Mouse (Mus musculus) urinary bladder, postnatal 25 days (tissue): Measurements from ENCODE around the gene Parvg.

Experiments
- DNase-seq: peaks from one replicate; pipeline ENCODE4 v3.0.0; 2022; ENCODE audit warnings: low spot score

The Parvg gene

GRCm38 (mm10) chr15:84305333-84305732 is 18.5 kb upstream of the Parvg start:
- no peak for DNase-seq

- DNase-seq, result no peak
These were observed 13.6 kb upstream of the Parvg start for GRCm38 (mm10) chr15:84310271-84310670.

GRCm38 (mm10) chr15:84311295-84312085 is 12.3 kb upstream of the Parvg start:
- DNase-seq, result no peak

- no peak for DNase-seq
These were observed 10.8 kb upstream of the Parvg start for GRCm38 (mm10) chr15:84312878-84313565.

GRCm38 (mm10) chr15:84313566-84313878 is 10.3 kb upstream of the Parvg start:
- DNase-seq, result no peak

GRCm38 (mm10) chr15:84314420-84315080 is 9.3 kb upstream of the Parvg start:
- no peak for DNase-seq

GRCm38 (mm10) chr15:84315276-84316046 is 8.4 kb upstream of the Parvg start:
- DNase-seq, result no peak

GRCm38 (mm10) chr15:84319393-84319792 is 4.4 kb upstream of the Parvg start:
- DNase-seq, result no peak

- DNase-seq, result no peak
These were observed 2.2 kb upstream of the Parvg start for GRCm38 (mm10) chr15:84321544-84322174.

- DNase-seq, result no peak
These were observed 1.2 kb downstream of the Parvg start for GRCm38 (mm10) chr15:84324870-84325553.

- DNase-seq, result no peak
These were observed 1.9 kb downstream of the Parvg start for GRCm38 (mm10) chr15:84325736-84326135.

GRCm38 (mm10) chr15:84328870-84329269 is 5.0 kb downstream of the Parvg start:
- no peak for DNase-seq

- DNase-seq, result no peak
These were observed 6.1 kb downstream of the Parvg start for GRCm38 (mm10) chr15:84329940-84330339.

- DNase-seq, result no peak
These were observed 7.3 kb downstream of the Parvg start for GRCm38 (mm10) chr15:84331066-84331612.

GRCm38 (mm10) chr15:84336281-84336817 is 12.5 kb downstream of the Parvg start:
- DNase-seq, result no peak

GRCm38 (mm10) chr15:84337599-84337998 is 13.8 kb downstream of the Parvg start:
- no peak for DNase-seq

GRCm38 (mm10) chr15:84340926-84341325 is 17.1 kb downstream of the Parvg start:
- no peak for DNase-seq

GRCm38 (mm10) chr15:84348769-84349168 is 24.9 kb downstream of the Parvg start:
- no peak for DNase-seq

GRCm38 (mm10) chr15:84349915-84350738 is 26.3 kb downstream of the Parvg start:
- DNase-seq, result no peak

GRCm38 (mm10) chr15:84351342-84351741 is 27.5 kb downstream of the Parvg start:
- DNase-seq, result no peak
